Mouse (Mus musculus): ENCODE measurements around the gene 4930519G04Rik. TPM values are rescaled to one million over a fixed set of nuclear protein-coding genes. Genes with fewer than 3 reads are reported as not detected.

The 4930519G04Rik gene
- polyA plus RNA-seq, 1 experiment from 2014 or later = not detected

DNA sequence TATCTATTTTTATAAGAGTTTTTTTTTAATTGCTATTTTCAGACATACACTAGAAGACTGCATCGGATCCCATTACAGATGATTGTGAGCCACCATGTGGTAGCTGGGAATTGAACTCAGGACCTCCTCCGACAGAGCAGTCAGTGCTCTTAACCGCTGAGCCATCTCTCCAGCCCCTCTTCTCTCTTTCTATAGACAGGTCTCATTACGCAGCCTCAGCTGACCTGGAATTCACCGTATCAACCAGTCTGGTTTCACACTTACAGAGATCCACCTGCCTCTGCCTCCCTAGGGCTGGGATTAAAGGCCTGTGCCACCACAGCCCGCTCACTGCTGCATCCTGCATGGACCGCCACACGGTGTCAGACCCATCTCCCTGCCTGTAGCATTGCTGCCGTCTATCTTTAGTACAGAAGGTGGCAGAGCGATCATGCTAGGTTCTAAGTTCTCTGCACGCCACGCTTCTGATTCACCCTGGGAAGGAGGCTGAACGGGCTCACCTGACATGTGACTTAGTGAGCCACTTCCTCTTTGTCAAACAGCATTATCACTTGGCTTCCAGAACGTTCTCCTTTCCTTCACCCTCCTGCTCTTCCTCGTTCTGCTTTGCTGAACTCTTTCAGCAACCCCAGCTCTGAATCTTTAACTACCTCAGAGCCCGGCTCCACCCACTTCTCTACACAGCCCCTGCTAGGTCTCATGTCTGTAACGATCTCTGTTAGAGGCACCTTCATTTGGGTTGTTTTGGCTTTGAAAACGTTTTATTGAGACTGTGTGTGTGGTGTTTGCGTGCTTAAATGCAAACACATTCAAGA, 68.3 kb downstream of the 4930519G04Rik start:
- Histone ChIP-seq H3K36me3 (replicated peaks) (no peaks in the 10 kb centered on the region), H3K9ac (no peak overlapping the region), H3K4me1 (peaks cover 4% of the 10 kb centered on the region), H3K27me3 (replicated peaks) (no peaks in the 10 kb centered on the region), H3K27ac (no peak overlapping the region), H3K9me3 (no peaks in the 10 kb centered on the region), H3K4me3 (no peak overlapping the region), H3K4me2 (no peak overlapping the region)
- no peak for ATAC-seq (replicated peaks)
- 77% methylated on average over 19 of the region's 19 CpGs for WGBS

DNA sequence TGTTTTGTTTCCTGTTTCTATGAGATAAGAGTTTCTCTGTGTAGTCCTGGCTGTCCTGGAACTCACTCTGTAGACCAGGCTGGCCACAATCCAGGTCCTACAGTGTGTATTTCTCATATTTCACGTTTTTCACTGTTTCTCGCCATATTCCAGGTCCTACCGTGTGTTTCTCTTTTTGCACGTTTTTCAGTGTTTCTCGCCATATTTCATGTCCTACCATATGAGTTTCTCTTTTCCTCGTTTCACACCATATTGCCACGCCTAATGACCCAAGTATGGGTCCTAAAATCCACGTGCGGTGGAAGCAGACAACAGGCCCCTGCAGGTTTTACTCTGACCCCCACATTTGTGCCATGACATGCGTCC, 68.9 kb downstream of the 4930519G04Rik start:
- WGBS = 65% methylated on average over 10 of the region's 10 CpGs
- no peak overlapping the region for H3K9ac ChIP-seq
- no peak overlapping the region for H3K27ac ChIP-seq
- no peaks in the 10 kb centered on the region for H3K36me3 ChIP-seq (replicated peaks)
- H3K4me3 ChIP-seq = no peak overlapping the region
- peaks cover 4% of the 10 kb centered on the region for H3K4me1 ChIP-seq
- H3K27me3 ChIP-seq (replicated peaks) = no peaks in the 10 kb centered on the region
- ATAC-seq (replicated peaks) = no peak
- H3K9me3 ChIP-seq = no peaks in the 10 kb centered on the region
- no peak overlapping the region for H3K4me2 ChIP-seq

DNA sequence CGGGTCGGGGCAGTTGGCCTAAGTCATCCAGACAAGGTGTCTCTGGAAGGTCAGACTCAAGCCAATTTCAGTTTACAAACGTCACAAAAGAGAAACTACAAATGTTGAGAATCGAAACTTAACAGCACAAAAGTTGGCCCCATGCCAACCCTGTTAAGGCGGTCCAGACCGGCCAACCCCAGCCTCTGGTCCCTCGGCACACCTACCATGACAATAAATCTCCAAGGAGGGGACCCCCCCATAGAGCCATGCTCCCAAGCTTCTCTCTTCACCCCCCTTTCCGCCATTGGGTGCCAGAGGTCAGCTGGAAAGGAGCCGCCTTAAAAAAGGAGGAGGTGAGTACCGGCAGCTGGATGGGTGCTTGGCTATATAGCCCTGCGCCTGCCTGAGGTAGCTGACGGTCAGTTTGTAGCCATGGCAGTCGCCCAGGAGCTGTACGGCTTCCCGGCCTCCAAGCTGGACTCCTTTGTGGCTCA, 69.6 kb downstream of the 4930519G04Rik start, which contains the start of gene Oasl1:
Gene Oasl1 (plus strand): TSS at position 243 of the 476 bp plus-strand sequence.
- Histone ChIP-seq H3K9me3 (no peaks in the 10 kb centered on the region), H3K9ac (no peak within 1 kb of the TSS), H3K27me3 (replicated peaks) (no peaks in the 10 kb centered on the region), H3K36me3 (replicated peaks) (no peaks in the 10 kb centered on the region), H3K4me1 (peaks cover 4% of the 10 kb centered on the region), H3K4me2 (peak within 1 kb of the TSS; percentile 20; the same call in 1 of the 2 replicates), H3K4me3 (no peak within 1 kb of the TSS), H3K27ac (no peak within 1 kb of the TSS)
- WGBS = 44% methylated on average over 15 of the region's 15 CpGs
- ATAC-seq (replicated peaks) = no peak

DNA sequence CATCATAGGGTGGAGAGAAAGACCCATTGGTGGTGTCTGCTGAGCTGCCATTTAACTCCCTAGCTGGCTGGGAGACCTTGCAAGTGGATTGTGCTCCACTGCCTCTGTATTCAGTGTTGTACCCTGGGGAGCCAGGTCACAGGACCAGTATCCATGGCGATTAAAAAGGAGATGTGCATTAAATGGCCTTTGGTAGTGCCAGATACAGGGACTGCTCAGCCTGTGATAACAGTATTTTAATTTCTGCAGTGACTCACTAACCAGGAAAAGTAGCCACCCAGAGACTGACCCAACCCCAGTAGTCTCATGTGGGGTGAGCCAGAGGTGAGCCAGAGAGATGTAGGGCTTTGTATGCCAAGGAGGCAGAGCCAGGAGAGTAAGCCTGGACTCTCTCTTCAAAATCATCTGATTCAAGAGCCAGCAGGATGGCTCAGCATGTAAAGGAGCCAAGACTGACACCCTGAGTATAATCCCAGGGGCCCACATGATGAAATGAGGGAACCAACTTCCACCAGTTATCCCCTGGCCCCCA, 72.8 kb downstream of the 4930519G04Rik start:
- Histone ChIP-seq H3K4me3 (no peak overlapping the region), H3K9me3 (no peaks in the 10 kb centered on the region), H3K27ac (no peak overlapping the region), H3K36me3 (replicated peaks) (no peaks in the 10 kb centered on the region), H3K4me2 (no peak overlapping the region), H3K4me1 (peaks cover 4% of the 10 kb centered on the region), H3K27me3 (replicated peaks) (no peaks in the 10 kb centered on the region), H3K9ac (no peak overlapping the region)
- ATAC-seq (replicated peaks) = no peak
- WGBS = 58% methylated on average over 1 of the region's 1 CpGs

DNA sequence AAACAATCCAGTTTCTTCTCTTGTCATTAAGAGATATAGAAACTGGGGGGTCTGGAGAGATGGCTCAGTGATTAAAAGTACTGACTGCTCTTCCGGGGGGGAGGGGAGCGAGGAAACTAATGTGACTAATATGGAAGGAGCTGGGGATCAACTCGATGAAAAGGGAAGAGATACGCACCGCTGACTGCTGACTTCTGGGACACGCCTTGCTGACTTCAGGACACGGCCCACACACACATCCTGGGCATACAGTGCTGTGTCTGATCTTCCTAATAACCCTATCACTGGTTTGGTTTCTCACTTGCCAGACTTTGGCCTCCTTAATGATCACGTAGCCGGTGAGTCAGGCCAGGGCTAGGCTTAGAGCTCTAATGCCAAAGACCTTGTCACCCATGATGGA, 73.3 kb downstream of the 4930519G04Rik start:
- Histone ChIP-seq H3K4me3 (no peak overlapping the region), H3K27ac (no peak overlapping the region), H3K36me3 (replicated peaks) (no peaks in the 10 kb centered on the region), H3K9me3 (no peaks in the 10 kb centered on the region), H3K4me1 (peaks cover 4% of the 10 kb centered on the region), H3K4me2 (no peak overlapping the region), H3K27me3 (replicated peaks) (no peaks in the 10 kb centered on the region), H3K9ac (no peak overlapping the region)
- ATAC-seq (replicated peaks) = no peak
- WGBS = 50% methylated on average over 9 of the region's 9 CpGs

DNA sequence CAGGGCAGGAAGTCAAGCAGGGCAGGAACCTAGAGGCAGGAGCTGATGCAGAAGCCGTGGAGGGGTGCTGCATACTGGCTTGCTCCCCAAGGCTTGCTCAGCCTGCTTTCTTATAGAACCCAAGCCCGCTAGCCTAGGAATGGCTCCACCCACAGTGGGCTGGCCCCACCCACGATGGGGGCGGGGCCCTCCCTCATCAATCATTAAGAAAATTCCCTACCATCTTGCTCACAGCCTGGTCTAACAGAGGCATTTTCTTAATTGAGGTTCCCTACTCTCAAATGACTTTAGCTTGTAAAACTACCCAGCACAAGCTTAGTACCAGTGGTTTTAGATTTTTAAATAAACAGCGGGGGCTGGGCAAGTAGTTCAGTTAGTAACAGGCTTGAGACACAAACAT, 78.2 kb downstream of the 4930519G04Rik start:
- H3K36me3 ChIP-seq (replicated peaks) = no peaks in the 10 kb centered on the region
- H3K9ac ChIP-seq = no peak overlapping the region
- no peaks in the 10 kb centered on the region for H3K9me3 ChIP-seq
- no peaks in the 10 kb centered on the region for H3K27me3 ChIP-seq (replicated peaks)
- 63% methylated on average over 5 of the region's 5 CpGs for WGBS
- no peak overlapping the region for H3K27ac ChIP-seq
- no peak for ATAC-seq (replicated peaks)
- H3K4me2 ChIP-seq = no peak overlapping the region
- no peaks in the 10 kb centered on the region for H3K4me1 ChIP-seq
- H3K4me3 ChIP-seq = no peak overlapping the region

DNA sequence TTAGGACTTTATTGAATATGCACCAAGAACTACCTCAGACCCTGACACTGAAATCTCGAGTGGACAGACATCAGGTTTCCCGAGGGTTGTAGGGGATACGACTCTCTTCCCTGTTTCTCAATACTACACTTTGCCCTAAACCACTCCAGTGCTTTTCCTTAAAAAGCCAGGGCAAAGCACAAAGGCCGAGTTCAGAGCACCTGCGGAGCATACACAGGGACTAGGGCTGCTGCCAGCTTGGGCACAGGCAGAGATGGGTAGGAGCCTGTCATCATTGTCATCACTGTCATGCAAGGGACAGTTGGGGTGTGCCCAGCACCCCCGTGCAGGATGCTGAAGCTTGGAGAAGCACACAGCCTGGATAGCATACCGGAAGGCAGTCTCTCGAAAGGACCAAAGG, 79.7 kb downstream of the 4930519G04Rik start:
- no peaks in the 10 kb centered on the region for H3K4me1 ChIP-seq
- H3K36me3 ChIP-seq (replicated peaks) = no peaks in the 10 kb centered on the region
- no peak overlapping the region for H3K27ac ChIP-seq
- WGBS = 85% methylated on average over 8 of the region's 8 CpGs
- ATAC-seq (replicated peaks) = no peak
- H3K9me3 ChIP-seq = no peaks in the 10 kb centered on the region
- no peak overlapping the region for H3K4me2 ChIP-seq
- no peak overlapping the region for H3K9ac ChIP-seq
- no peaks in the 10 kb centered on the region for H3K27me3 ChIP-seq (replicated peaks)
- H3K4me3 ChIP-seq = no peak overlapping the region

Small RNAs within 50 kb of the gene (microRNA-seq; reads per million reads assigned to microRNA genes)
- gene Mir6240 = 1.8 reads per million, percentile 2 among the genes with 10 or more reads in this experiment

Other genes starting within 250 kb of the 4930519G04Rik start
- 0.69 and 0.92 TPM in 2 replicates for gene Trpv4, start 195.2 kb upstream of the 4930519G04Rik start, polyA plus RNA-seq (2015; fragmentation: Nextera tagmentation; extraction: Ambion mirVana)
- gene Gltp, start 162.7 kb upstream of the 4930519G04Rik start, polyA plus RNA-seq (2015; fragmentation: Nextera tagmentation; extraction: Ambion mirVana) = 34.5 and 39.1 TPM in 2 replicates
- 15.6 and 15.9 TPM in 2 replicates for gene Tchp, start 145.9 kb upstream of the 4930519G04Rik start, polyA plus RNA-seq (2015; fragmentation: Nextera tagmentation; extraction: Ambion mirVana)
- 31.1 and 34.7 TPM in 2 replicates for gene Ankrd13a, start 79.0 kb upstream of the 4930519G04Rik start, polyA plus RNA-seq (2015; fragmentation: Nextera tagmentation; extraction: Ambion mirVana)
- gene Git2, start 78.1 kb upstream of the 4930519G04Rik start, polyA plus RNA-seq (2015; fragmentation: Nextera tagmentation; extraction: Ambion mirVana) = 51.6 and 52.9 TPM in 2 replicates
- gene 1500011B03Rik, start 30.2 kb upstream of the 4930519G04Rik start, polyA plus RNA-seq (2015; fragmentation: Nextera tagmentation; extraction: Ambion mirVana) = 270 and 271 TPM in 2 replicates
- 3.0 and 3.6 TPM in 2 replicates for gene Gm9936, start 5.0 kb downstream of the 4930519G04Rik start, polyA plus RNA-seq (2015; fragmentation: Nextera tagmentation; extraction: Ambion mirVana)
- 4.8 and 6.8 TPM in 2 replicates for gene Oasl2, start 43.3 kb downstream of the 4930519G04Rik start, polyA plus RNA-seq (2015; fragmentation: Nextera tagmentation; extraction: Ambion mirVana)
- gene Oasl1, start 69.6 kb downstream of the 4930519G04Rik start, polyA plus RNA-seq (2015; fragmentation: Nextera tagmentation; extraction: Ambion mirVana) = 0.40 and 0.68 TPM in 2 replicates
- 116 and 122 TPM in 2 replicates for gene 2210016L21Rik, start 88.5 kb downstream of the 4930519G04Rik start, polyA plus RNA-seq (2015; fragmentation: Nextera tagmentation; extraction: Ambion mirVana)
- 0.05 and 0.10 TPM in 2 replicates for gene Hnf1a, start 117.4 kb downstream of the 4930519G04Rik start, polyA plus RNA-seq (2015; fragmentation: Nextera tagmentation; extraction: Ambion mirVana)
- 35.1 and 47.1 TPM in 2 replicates for gene Sppl3, start 157.5 kb downstream of the 4930519G04Rik start, polyA plus RNA-seq (2015; fragmentation: Nextera tagmentation; extraction: Ambion mirVana)
- 43.4 and 51.0 TPM in 2 replicates for gene Gm10401, start 244.6 kb downstream of the 4930519G04Rik start, polyA plus RNA-seq (2015; fragmentation: Nextera tagmentation; extraction: Ambion mirVana)

All from midbrain, embryonic 15.5 days (tissue).